Mouse (Mus musculus) lung, embryonic 14.5 days (tissue): ENCODE measurements at regions not wholly inside any gene's neighbourhood (a gene's known extent, or its start where the extent isn't known, plus 50 kb on each side); places are given as distances from the start of the nearest gene placed in this dataset.

Source experiments
- ATAC-seq: fragments of 200-750 bp; cut with Nextera tagmentation; 2 replicates; pipeline ENCODE4 v1.8.0; 2017; ENCODE audit warnings: mild to moderate bottlenecking, moderate TSS enrichment, moderate library complexity; ENCODE audit not compliant: insufficient read depth
- DNase-seq: peaks from one replicate; pipeline ENCODE4 v3.0.0-alpha.2; 2015
- H3K27ac ChIP-seq: fragments of 300-500 bp; sonication (generic); 2 replicates; pipeline ENCODE4 v1.5.1; 2014; ENCODE audit warnings: low read depth, mild to moderate bottlenecking, moderate library complexity
- H3K27me3 ChIP-seq: fragments of 300-500 bp; sonication (generic); 2 replicates; pipeline ENCODE4 v1.6.1; 2014; ENCODE audit warnings: low read length, control low read depth; ENCODE audit not compliant: insufficient read depth
- H3K36me3 ChIP-seq: fragments of 300-500 bp; sonication (generic); 2 replicates; pipeline ENCODE4 v1.6.1; 2014; ENCODE audit warnings: control low read depth; ENCODE audit not compliant: insufficient read depth
- H3K4me1 ChIP-seq: fragments of 300-500 bp; sonication (generic); 2 replicates; pipeline ENCODE4 v1.6.1; 2014; ENCODE audit warnings: antibody characterized with exemption, control low read depth; ENCODE audit not compliant: insufficient read depth
- H3K4me2 ChIP-seq: fragments of 300-500 bp; sonication (generic); 2 replicates; pipeline ENCODE4 v1.6.1; 2014; ENCODE audit warnings: mild to moderate bottlenecking
- H3K4me3 ChIP-seq: fragments of 300-500 bp; sonication (generic); 2 replicates; pipeline ENCODE4 v1.5.1; 2014; ENCODE audit warnings: low read depth, low read length
- H3K9ac ChIP-seq: fragments of 300-500 bp; sonication (generic); 2 replicates; pipeline ENCODE4 v1.6.1; 2014
- H3K9me3 ChIP-seq: fragments of 300-500 bp; sonication (generic); 2 replicates; pipeline ENCODE4 v1.6.1; 2016; ENCODE audit warnings: low read depth, low read length, control low read depth
- CTCF ChIP-seq: IDR thresholded peaks from 2 replicates; pipeline ENCODE4 v1.5.1; 2016; ENCODE audit warnings: antibody characterized with exemption, low read depth
- WGBS: fragments of 180-500 bp; shearing (Covaris S2); extraction: QIAGEN DNeasy Blood & Tissue Kit; methylation state at CpG from one replicate; pipeline ENCODE4 v1.1.7; 2014; 5-methylcytosine and 5-hydroxymethylcytosine counted together

DNA sequence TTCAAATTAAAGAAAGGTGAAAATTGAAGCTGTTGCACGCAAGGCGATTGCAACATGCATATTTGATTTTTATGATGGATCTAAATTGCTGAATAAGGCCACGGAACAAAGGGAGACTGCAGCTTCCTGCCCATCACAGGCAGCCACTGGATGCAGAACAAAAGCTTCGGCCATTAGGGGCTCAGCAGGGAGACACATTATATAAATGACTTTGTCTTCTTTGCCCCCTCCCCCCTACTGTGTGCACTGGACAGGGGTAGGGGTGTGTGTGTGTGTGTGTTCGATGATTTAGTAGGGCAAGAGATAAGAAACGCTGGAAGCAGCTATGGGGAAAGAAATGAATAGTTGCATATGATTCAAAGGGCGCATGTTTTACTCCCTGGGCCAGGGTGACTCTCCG is 481.2 kb upstream of the Pmfbp1 start:
- WGBS = 35% methylated on average over 8 of the region's 8 CpGs
- no peak overlapping the region for H3K27ac ChIP-seq
- H3K4me2 ChIP-seq = no peak overlapping the region
- H3K4me3 ChIP-seq = no peak overlapping the region
- DNase-seq (peak; percentile 16), ATAC-seq (no peak)
- no peaks in the 10 kb centered on the region for H3K4me1 ChIP-seq
- H3K9me3 ChIP-seq = no peaks in the 10 kb centered on the region
- no peak overlapping the region for H3K9ac ChIP-seq
- H3K27me3 ChIP-seq = no peaks in the 10 kb centered on the region
- TF ChIP-seq CTCF = no peak
- no peaks in the 10 kb centered on the region for H3K36me3 ChIP-seq

DNA sequence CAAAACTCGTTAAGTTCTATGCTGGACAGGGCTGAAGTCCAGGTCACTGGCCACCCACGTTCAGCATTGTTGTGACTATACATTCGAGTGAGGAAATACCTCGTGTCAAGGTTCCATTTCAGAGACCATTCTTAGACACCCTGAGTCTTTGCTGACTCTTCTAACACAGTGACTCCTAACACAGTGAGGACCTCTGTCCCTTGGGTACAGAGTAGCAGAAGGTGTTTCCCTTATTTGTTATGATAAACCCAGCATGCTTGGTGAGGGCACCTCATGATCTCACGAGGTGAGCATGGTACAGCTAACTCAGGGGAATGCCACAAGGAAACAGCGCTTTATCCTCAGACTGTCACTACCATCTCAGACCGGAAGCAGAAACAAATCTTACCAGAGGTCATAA is 480.2 kb upstream of the Pmfbp1 start:
- H3K9me3 ChIP-seq = no peaks in the 10 kb centered on the region
- WGBS = 63% methylated on average over 7 of the region's 7 CpGs
- H3K27me3 ChIP-seq = no peaks in the 10 kb centered on the region
- ATAC-seq (no peak), DNase-seq (no peak)
- no peaks in the 10 kb centered on the region for H3K4me1 ChIP-seq
- no peak overlapping the region for H3K4me3 ChIP-seq
- no peak overlapping the region for H3K27ac ChIP-seq
- H3K4me2 ChIP-seq = no peak overlapping the region
- no peak for TF ChIP-seq CTCF
- H3K36me3 ChIP-seq = no peaks in the 10 kb centered on the region
- no peak overlapping the region for H3K9ac ChIP-seq

DNA sequence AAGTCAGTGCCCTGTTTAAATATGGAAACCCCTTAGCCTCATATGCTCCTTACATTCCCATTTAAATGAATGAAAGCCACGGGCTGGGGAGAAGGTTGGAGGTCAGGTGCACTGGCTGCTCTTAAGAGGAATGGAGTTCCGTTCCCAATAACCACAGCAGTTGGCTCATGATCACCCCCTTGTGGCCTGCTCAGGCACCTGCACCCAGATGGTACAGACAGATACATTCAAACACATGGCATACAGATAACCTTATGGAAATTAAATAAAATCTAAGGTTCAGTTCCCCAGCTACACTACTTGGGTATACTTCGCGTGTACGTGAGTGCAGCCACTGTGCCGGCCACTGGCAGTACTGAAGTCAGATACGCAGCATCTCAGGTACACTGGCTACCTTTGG is 479.1 kb upstream of the Pmfbp1 start:
- DNase-seq = peak; percentile 74
- Histone ChIP-seq H3K4me1 (no peaks in the 10 kb centered on the region), H3K36me3 (no peaks in the 10 kb centered on the region), H3K4me2 (no peak overlapping the region), H3K27me3 (no peaks in the 10 kb centered on the region), H3K9me3 (no peaks in the 10 kb centered on the region), H3K27ac (no peak overlapping the region), H3K4me3 (no peak overlapping the region), H3K9ac (no peak overlapping the region)
- ATAC-seq = no peak
- TF ChIP-seq CTCF = peak; percentile 84
- WGBS = 67% methylated on average over 7 of the region's 7 CpGs

DNA sequence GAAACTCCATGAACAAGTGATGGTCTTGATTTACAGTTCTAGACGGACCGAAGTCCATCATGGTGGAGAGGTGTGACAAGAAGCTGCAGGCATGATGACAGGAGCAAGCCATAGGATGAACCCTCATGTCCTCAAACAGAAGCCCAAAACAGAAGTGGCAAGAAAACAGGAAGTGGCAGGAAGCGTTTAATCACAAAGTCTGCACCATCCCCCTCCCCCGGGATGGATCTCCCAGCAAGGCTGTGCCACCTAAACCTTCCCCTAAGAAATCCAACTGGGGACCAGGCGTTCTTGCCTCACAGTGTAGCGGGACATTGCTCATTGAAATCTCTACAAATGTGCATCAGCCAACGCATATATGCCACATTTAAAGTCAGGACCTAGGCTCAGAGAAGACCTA is 474.3 kb upstream of the Pmfbp1 start:
- no peak overlapping the region for H3K9ac ChIP-seq
- 75% methylated on average over 7 of the region's 7 CpGs for WGBS
- no peaks in the 10 kb centered on the region for H3K4me1 ChIP-seq
- TF ChIP-seq CTCF = no peak
- H3K36me3 ChIP-seq = no peaks in the 10 kb centered on the region
- no peak overlapping the region for H3K4me2 ChIP-seq
- H3K27me3 ChIP-seq = no peaks in the 10 kb centered on the region
- no peak for DNase-seq
- no peak overlapping the region for H3K27ac ChIP-seq
- no peak for ATAC-seq
- H3K9me3 ChIP-seq = no peaks in the 10 kb centered on the region
- H3K4me3 ChIP-seq = no peak overlapping the region

DNA sequence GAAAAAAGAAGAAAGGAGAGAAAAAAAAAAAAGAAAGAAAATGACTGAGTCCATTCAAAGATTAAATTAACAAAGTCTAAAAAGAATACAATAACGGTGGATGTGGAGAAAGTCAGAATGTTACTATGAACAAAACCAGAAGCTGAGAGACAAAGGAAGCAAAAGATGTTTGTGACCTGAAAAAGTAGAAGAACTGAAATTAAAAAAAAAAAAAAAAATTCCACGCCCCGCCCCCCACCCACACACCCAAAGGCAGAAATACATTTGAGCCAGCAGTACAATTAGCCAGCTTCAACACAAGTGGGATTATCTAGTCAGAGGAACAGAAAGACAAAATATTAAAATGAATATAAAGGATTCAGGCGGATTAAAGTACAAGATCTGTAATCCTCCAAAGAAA is 473.7 kb upstream of the Pmfbp1 start:
- no peaks in the 10 kb centered on the region for H3K4me1 ChIP-seq

DNA sequence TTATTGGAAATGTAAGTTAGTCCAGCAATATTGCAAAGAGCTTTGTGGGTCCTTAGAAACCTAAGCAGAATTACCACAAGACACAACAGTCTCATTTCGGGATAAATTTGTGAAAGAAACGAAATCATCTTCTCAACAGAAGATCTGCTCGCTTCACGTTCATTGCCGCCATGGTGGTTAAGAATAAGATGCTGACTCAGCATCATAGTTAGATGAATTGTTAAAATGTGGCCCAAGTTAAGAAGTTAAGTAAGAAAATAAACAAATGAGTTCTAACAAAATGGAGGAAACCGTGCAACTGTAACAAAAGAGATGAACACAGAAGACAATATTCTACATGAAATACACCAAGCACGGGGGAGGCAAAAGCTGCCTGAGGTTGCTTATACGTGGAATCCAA is 465.9 kb upstream of the Pmfbp1 start:
- Histone ChIP-seq H3K9me3 (no peaks in the 10 kb centered on the region), H3K4me2 (no peak overlapping the region), H3K36me3 (no peaks in the 10 kb centered on the region), H3K27me3 (no peaks in the 10 kb centered on the region), H3K4me3 (no peak overlapping the region), H3K9ac (no peak overlapping the region), H3K27ac (no peak overlapping the region), H3K4me1 (no peaks in the 10 kb centered on the region)
- no peak for DNase-seq
- TF ChIP-seq CTCF = no peak
- 90% methylated on average over 8 of the region's 8 CpGs for WGBS
- no peak for ATAC-seq

More for the DNA sequence above, 473.7 kb upstream of the Pmfbp1 start:
- H3K27ac ChIP-seq = no peak overlapping the region
- no peaks in the 10 kb centered on the region for H3K27me3 ChIP-seq
- no peak for TF ChIP-seq CTCF
- no peak overlapping the region for H3K9ac ChIP-seq
- H3K4me3 ChIP-seq = no peak overlapping the region
- no peaks in the 10 kb centered on the region for H3K36me3 ChIP-seq
- no peaks in the 10 kb centered on the region for H3K9me3 ChIP-seq
- ATAC-seq (no peak), DNase-seq (no peak)
- WGBS = 92% methylated on average over 4 of the region's 4 CpGs
- H3K4me2 ChIP-seq = no peak overlapping the region

DNA sequence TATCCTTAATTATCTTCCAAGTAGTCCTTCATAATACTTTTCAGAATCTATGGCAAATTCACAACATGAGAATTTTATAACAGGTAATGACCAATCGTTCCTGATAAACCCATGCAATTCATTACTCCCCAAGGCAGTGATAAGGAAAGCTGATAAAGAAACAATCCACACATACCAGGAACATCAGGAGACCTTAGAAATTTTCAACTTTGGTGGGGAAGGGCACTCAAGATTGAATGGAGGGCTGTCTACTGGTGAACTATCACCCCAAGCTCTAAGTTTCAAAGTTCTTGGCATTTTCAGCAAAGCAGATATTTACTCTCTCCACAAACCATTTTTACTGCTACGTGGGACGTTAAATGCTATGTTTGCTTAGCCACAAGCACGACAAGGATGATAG is 440.2 kb upstream of the Pmfbp1 start:
- H3K9ac ChIP-seq = no peak overlapping the region
- peaks cover 4% of the 10 kb centered on the region; the same call in 1 of the 2 replicates for H3K9me3 ChIP-seq
- H3K4me2 ChIP-seq = no peak overlapping the region
- H3K4me1 ChIP-seq = no peaks in the 10 kb centered on the region
- H3K27me3 ChIP-seq = no peaks in the 10 kb centered on the region
- no peak overlapping the region for H3K4me3 ChIP-seq
- no peak for ATAC-seq
- H3K36me3 ChIP-seq = no peaks in the 10 kb centered on the region
- WGBS = 69% methylated on average over 4 of the region's 4 CpGs
- DNase-seq = no peak
- H3K27ac ChIP-seq = no peak overlapping the region
- no peak for TF ChIP-seq CTCF

DNA sequence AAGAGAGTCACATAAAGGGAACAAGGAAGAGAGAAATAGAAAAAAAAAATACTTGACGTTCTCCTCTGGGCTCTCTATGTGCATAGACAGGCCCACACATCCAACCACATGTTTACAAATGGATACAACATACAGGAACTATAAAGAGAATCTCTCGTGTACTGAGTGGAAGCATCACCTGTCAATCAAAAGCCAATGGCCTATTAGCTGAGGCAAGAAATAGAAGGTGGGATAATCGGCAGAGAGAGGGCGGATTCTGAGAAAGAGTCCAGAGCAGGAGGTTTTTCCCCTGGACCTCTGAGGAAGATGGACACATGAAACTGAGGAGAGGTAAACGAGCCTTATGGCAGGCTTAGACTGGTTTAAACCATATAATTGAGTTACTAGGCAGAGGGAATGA is 434.7 kb upstream of the Pmfbp1 start:
- WGBS = 77% methylated on average over 5 of the region's 5 CpGs
- ATAC-seq = no peak

More for the DNA sequence above, 434.7 kb upstream of the Pmfbp1 start:
- Histone ChIP-seq H3K4me2 (no peak overlapping the region), H3K9ac (no peak overlapping the region), H3K27me3 (no peaks in the 10 kb centered on the region), H3K4me1 (no peaks in the 10 kb centered on the region), H3K4me3 (no peak overlapping the region), H3K36me3 (no peaks in the 10 kb centered on the region), H3K27ac (no peak overlapping the region), H3K9me3 (no peaks in the 10 kb centered on the region)
- TF ChIP-seq CTCF = no peak
- no peak for DNase-seq
